Mouse (Mus musculus) right cerebral cortex, postnatal 36 days (tissue): ENCODE data around the gene Atp23.
"Not testable (repeated sequence)": the region's sequence is repeated elsewhere in the genome, so short reads cannot be mapped to it uniquely, and the experiment has no call there.

Experiments
- DNase-seq, 2 experiments: peaks; one replicate each; pipeline ENCODE4 v3.0.0; 2022; ENCODE audit warnings: low spot score in 2 of 2, mixed read lengths in 1 of 2

The Atp23 gene

GRCm38 (mm10) chr10:126826216-126826615 lies 74.9 kb downstream of the Atp23 start:
- DNase-seq = not testable (repeated sequence)

GRCm38 (mm10) chr10:126822418-126822817 lies 78.7 kb downstream of the Atp23 start:
- no peak for DNase-seq
